Mouse (Mus musculus) MEL (cell line): ENCODE results near the gene Mical3. TPM values are rescaled to one million over a fixed set of nuclear protein-coding genes. Genes with fewer than 3 reads are reported as not detected.
A peak's percentile ranks its signal among the peaks of the same experiment; 100 is the strongest.

Experiments
- DNase-seq: peaks from one replicate; pipeline ENCODE4 v3.0.0; 2011; ENCODE audit warnings: low read depth, low spot score
- H3K27ac ChIP-seq: 2 replicates; pipeline ENCODE4 v1.5.1; 2012; ENCODE audit warnings: low read depth, mild to moderate bottlenecking, control low read depth, low read length, moderate library complexity; ENCODE audit not compliant: control insufficient read depth
- H3K27me3 ChIP-seq, 2 experiments: fragments of 150-350 bp in 1 of 2; sonication (generic) in 1 of 2; 2 replicates each; pipeline ENCODE4 v1.6.1; 2012; ENCODE audit warnings: low read length in 2 of 2, mild to moderate bottlenecking in 2 of 2, improper control_type of control experiment in 1 of 2, moderate library complexity in 1 of 2; ENCODE audit not compliant: insufficient read depth in 2 of 2, control insufficient read depth in 1 of 2
- H3K36me3 ChIP-seq, 2 experiments: 2 replicates each; pipeline ENCODE4 v1.6.1; 2012 to 2014; ENCODE audit warnings: low read length in 2 of 2, improper control_type of control experiment in 1 of 2, inconsistent platforms in 1 of 2, mild to moderate bottlenecking in 1 of 2; ENCODE audit not compliant: insufficient read depth in 2 of 2, control insufficient read depth in 1 of 2
- H3K4me1 ChIP-seq, 2 experiments: fragments of 150-350 bp in 1 of 2; sonication (generic) in 1 of 2; 2 replicates each; pipeline ENCODE4 v1.6.1; 2012; ENCODE audit warnings: low read length in 2 of 2, improper control_type of control experiment in 1 of 2, mild to moderate bottlenecking in 1 of 2; ENCODE audit not compliant: insufficient read depth in 2 of 2, control insufficient read depth in 1 of 2
- H3K4me3 ChIP-seq, 2 experiments: fragments of 150-350 bp in 1 of 2; sonication (generic) in 1 of 2; 2 replicates each; pipeline ENCODE4 v1.5.1; 2012; ENCODE audit warnings: low read depth in 2 of 2, low read length in 2 of 2, mild to moderate bottlenecking in 2 of 2, moderate library complexity in 2 of 2, control low read depth in 1 of 2, improper control_type of control experiment in 1 of 2; ENCODE audit not compliant: control insufficient read depth in 1 of 2, insufficient read depth in 1 of 2
- H3K79me2 ChIP-seq: 2 replicates; pipeline ENCODE4 v1.6.1; 2012; ENCODE audit warnings: mild to moderate bottlenecking, low read length, moderate library complexity; ENCODE audit not compliant: control insufficient read depth, poor library complexity, insufficient read depth
- H3K9ac ChIP-seq: 2 replicates; pipeline ENCODE4 v1.6.1; 2012; ENCODE audit warnings: low read depth, mild to moderate bottlenecking, control low read depth, low read length, moderate library complexity; ENCODE audit not compliant: control insufficient read depth, poor library complexity, severe bottlenecking
- H3K9me3 ChIP-seq: fragments of 150-350 bp; sonication (generic); replicated peaks from 2 replicates; pipeline ENCODE4 v1.6.1; 2012; ENCODE audit warnings: mild to moderate bottlenecking, low read length, improper control_type of control experiment, moderate library complexity; ENCODE audit not compliant: insufficient read depth
- BHLHE40 ChIP-seq: IDR thresholded peaks from 2 replicates; pipeline ENCODE4 v1.6.1; 2012; ENCODE audit warnings: low read depth, mild to moderate bottlenecking, inconsistent platforms, low read length, improper control_type of control experiment, borderline replicate concordance
- CHD2 ChIP-seq: IDR thresholded peaks from 2 replicates; pipeline ENCODE4 v1.6.1; 2011; ENCODE audit warnings: low read length, improper control_type of control experiment
- CTCF ChIP-seq, 3 experiments: IDR thresholded peaks in 2 of 3; conservative IDR thresholded peaks in 1 of 3; 2 replicates each; pipeline ENCODE4 v1.5.1; 2011 to 2012; ENCODE audit warnings: low read length in 3 of 3, low read depth in 2 of 3, mild to moderate bottlenecking in 2 of 3, improper control_type of control experiment in 1 of 3, inconsistent platforms in 1 of 3, mixed read lengths in 1 of 3, moderate library complexity in 1 of 3; ENCODE audit not compliant: control insufficient read depth in 1 of 3, insufficient read depth in 1 of 3, poor library complexity in 1 of 3, severe bottlenecking in 1 of 3
- E2F4 ChIP-seq: IDR thresholded peaks from 2 replicates; pipeline ENCODE4 v1.6.1; 2011; ENCODE audit warnings: low read depth, low read length, improper control_type of control experiment, borderline replicate concordance
- ELF1 ChIP-seq: IDR thresholded peaks from 2 replicates; pipeline ENCODE4 v1.6.1; 2014; ENCODE audit warnings: low read depth, mild to moderate bottlenecking, inconsistent platforms, low read length, improper control_type of control experiment, moderate library complexity
- EP300 ChIP-seq, 2 experiments: IDR thresholded peaks; 2 replicates each; pipeline ENCODE4 v1.6.1; 2011; ENCODE audit warnings: improper control_type of control experiment in 2 of 2, low read length in 2 of 2, low read depth in 1 of 2, mild to moderate bottlenecking in 1 of 2
- ETS1 ChIP-seq: IDR thresholded peaks from 2 replicates; pipeline ENCODE4 v1.6.1; 2012; ENCODE audit warnings: low read depth, mild to moderate bottlenecking, inconsistent platforms, low read length, improper control_type of control experiment, moderate library complexity
- GABPA ChIP-seq: IDR thresholded peaks from 2 replicates; pipeline ENCODE4 v1.6.1; 2012; ENCODE audit warnings: low read depth, mild to moderate bottlenecking, inconsistent platforms, low read length, improper control_type of control experiment, moderate library complexity
- GATA1 ChIP-seq: IDR thresholded peaks from 2 replicates; pipeline ENCODE4 v1.6.1; 2011; ENCODE audit warnings: low read depth, low read length, improper control_type of control experiment
- JUND ChIP-seq: IDR thresholded peaks from 2 replicates; pipeline ENCODE4 v1.6.1; 2011; ENCODE audit warnings: low read depth, mild to moderate bottlenecking, improper control_type of control experiment, low read length
- KAT2A ChIP-seq: conservative IDR thresholded peaks from 2 replicates; pipeline ENCODE4 v1.6.1; 2012; ENCODE audit warnings: low read depth, low read length, improper control_type of control experiment, inconsistent platforms
- MAFK ChIP-seq: IDR thresholded peaks from 2 replicates; pipeline ENCODE4 v1.6.1; 2011; ENCODE audit warnings: low read depth, mild to moderate bottlenecking, low read length, improper control_type of control experiment, borderline replicate concordance
- MAZ ChIP-seq: IDR thresholded peaks from 2 replicates; pipeline ENCODE4 v1.6.1; 2012; ENCODE audit warnings: low read depth, mild to moderate bottlenecking, inconsistent platforms, low read length, improper control_type of control experiment
- MEF2A ChIP-seq: IDR thresholded peaks from 2 replicates; pipeline ENCODE4 v1.6.1; 2014; ENCODE audit warnings: low read depth, mild to moderate bottlenecking, inconsistent platforms, low read length, improper control_type of control experiment; ENCODE audit not compliant: poor library complexity, insufficient replicate concordance, severe bottlenecking; ENCODE audit errors: extremely low read depth
- MXI1 ChIP-seq: IDR thresholded peaks from 2 replicates; pipeline ENCODE4 v1.6.1; 2011; ENCODE audit warnings: mild to moderate bottlenecking, low read depth, low read length, improper control_type of control experiment
- MYB ChIP-seq: IDR thresholded peaks from 2 replicates; pipeline ENCODE4 v1.6.1; 2011; ENCODE audit warnings: mild to moderate bottlenecking, low read depth, low read length, improper control_type of control experiment
- MYC ChIP-seq: IDR thresholded peaks from 2 replicates; pipeline ENCODE4 v1.6.1; 2011; ENCODE audit warnings: low read depth, mild to moderate bottlenecking, low read length, improper control_type of control experiment, moderate library complexity
- NELFE ChIP-seq: IDR thresholded peaks from 2 replicates; pipeline ENCODE4 v1.6.1; 2011; ENCODE audit warnings: low read depth, low read length, improper control_type of control experiment
- NRF1 ChIP-seq: IDR thresholded peaks from 2 replicates; pipeline ENCODE4 v1.6.1; 2014; ENCODE audit warnings: low read depth, mild to moderate bottlenecking, inconsistent platforms, low read length, improper control_type of control experiment, moderate library complexity; ENCODE audit not compliant: poor library complexity, insufficient read depth, severe bottlenecking
- POLR2A ChIP-seq, 2 experiments: IDR thresholded peaks; 2 replicates each; pipeline ENCODE4 v1.6.1; 2011 to 2012; ENCODE audit warnings: low read length in 2 of 2, mild to moderate bottlenecking in 2 of 2, control low read depth in 1 of 2, improper control_type of control experiment in 1 of 2, low read depth in 1 of 2, moderate library complexity in 1 of 2; ENCODE audit not compliant: control insufficient read depth in 1 of 2, insufficient read depth in 1 of 2, poor library complexity in 1 of 2
- POLR2AphosphoS2 ChIP-seq: IDR thresholded peaks from 2 replicates; pipeline ENCODE4 v1.6.1; 2011; ENCODE audit warnings: low read length, improper control_type of control experiment
- POLR2AphosphoS5 ChIP-seq: IDR thresholded peaks from 2 replicates; pipeline ENCODE4 v1.6.1; 2012; ENCODE audit warnings: low read depth, borderline replicate concordance, mild to moderate bottlenecking, inconsistent platforms, low read length, moderate library complexity, mixed read lengths
- RAD21 ChIP-seq: IDR thresholded peaks from 2 replicates; pipeline ENCODE4 v1.6.1; 2011; ENCODE audit warnings: mild to moderate bottlenecking, low read depth, low read length, improper control_type of control experiment
- RCOR1 ChIP-seq: IDR thresholded peaks from 2 replicates; pipeline ENCODE4 v1.6.1; 2012; ENCODE audit warnings: low read depth, mild to moderate bottlenecking, inconsistent platforms, low read length, improper control_type of control experiment
- SIN3A ChIP-seq: IDR thresholded peaks from 2 replicates; pipeline ENCODE4 v1.6.1; 2012; ENCODE audit warnings: low read length, improper control_type of control experiment, inconsistent platforms
- SMC3 ChIP-seq: IDR thresholded peaks from 2 replicates; pipeline ENCODE4 v1.6.1; 2011; ENCODE audit warnings: low read depth, low read length, improper control_type of control experiment
- TAL1 ChIP-seq: IDR thresholded peaks from 2 replicates; pipeline ENCODE4 v1.6.1; 2012; ENCODE audit warnings: mild to moderate bottlenecking, inconsistent platforms, low read length, moderate library complexity, mixed read lengths
- TBP ChIP-seq: IDR thresholded peaks from 2 replicates; pipeline ENCODE4 v1.8.0; 2011; ENCODE audit warnings: low read depth, low read length, improper control_type of control experiment
- TCF12 ChIP-seq: IDR thresholded peaks from 2 replicates; pipeline ENCODE4 v1.6.1; 2014; ENCODE audit warnings: low read depth, mild to moderate bottlenecking, inconsistent platforms, low read length, improper control_type of control experiment, moderate library complexity
- USF2 ChIP-seq, 2 experiments: IDR thresholded peaks; 2 replicates each; pipeline ENCODE4 v1.6.1; 2011 to 2012; ENCODE audit warnings: improper control_type of control experiment in 2 of 2, low read length in 2 of 2, borderline replicate concordance in 1 of 2, inconsistent platforms in 1 of 2, low read depth in 1 of 2, mild to moderate bottlenecking in 1 of 2; ENCODE audit not compliant: insufficient read depth in 1 of 2
- ZC3H11A ChIP-seq: IDR thresholded peaks from 2 replicates; pipeline ENCODE4 v1.6.1; 2012; ENCODE audit warnings: low read depth, mild to moderate bottlenecking, inconsistent platforms, low read length, improper control_type of control experiment
- ZMIZ1 ChIP-seq: IDR thresholded peaks from 2 replicates; pipeline ENCODE4 v1.6.1; 2012; ENCODE audit warnings: low read depth, mild to moderate bottlenecking, inconsistent platforms, low read length, improper control_type of control experiment, moderate library complexity
- polyA plus RNA-seq, 2 experiments: library from polyadenylated mRNA; stranded (reverse) in 1 of 2; unstranded in 1 of 2; fragments of >175 nt in 1 of 2; fragments of >200 nt in 1 of 2; gene quantifications; 2 replicates each; pipeline versions ENCODE4 v1.2.1 to v1.2.4; 2012; ENCODE audit warnings: low replicate concordance in 2 of 2, low read depth in 1 of 2; ENCODE audit not compliant: insufficient read length in 2 of 2, insufficient read depth in 1 of 2, missing spikeins in 1 of 2
- total RNA-seq: library from RNA; depleted of rRNA; stranded (reverse); fragments of 300-350 nt; gene quantifications from 2 replicates; pipeline ENCODE4 v1.2.3, GENCODE M21; 2012

The Mical3 gene
- total and polyA plus RNA-seq, 3 experiments = 19.8 to 125 (median 31.4) TPM

DNA sequence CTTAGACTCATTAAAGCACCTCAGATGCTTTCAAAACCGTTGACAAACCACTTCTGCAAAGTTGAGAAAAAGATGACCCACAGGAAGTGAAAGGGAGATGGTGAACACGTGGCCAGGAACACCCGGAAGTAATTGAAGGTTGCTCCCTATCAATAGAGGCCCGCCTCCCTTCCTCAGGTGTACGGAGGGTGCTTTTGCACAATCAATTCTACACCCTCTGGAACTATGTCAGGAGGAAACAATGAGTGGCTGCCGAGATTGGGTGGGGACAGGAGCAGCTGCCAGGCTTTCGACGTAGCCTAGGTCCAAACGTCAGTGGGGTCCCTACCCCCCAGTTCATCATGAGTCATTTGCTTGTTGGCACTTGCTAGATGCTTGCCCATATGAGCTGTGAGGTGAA, 135.3 kb downstream of the Mical3 start:
- H3K79me2 ChIP-seq = no peaks in the 10 kb centered on the region
- TF ChIP-seq MAZ (no peak), TCF12 (no peak), MAFK (no peak), GATA1 (no peak), POLR2AphosphoS2 (no peak)

DNA sequence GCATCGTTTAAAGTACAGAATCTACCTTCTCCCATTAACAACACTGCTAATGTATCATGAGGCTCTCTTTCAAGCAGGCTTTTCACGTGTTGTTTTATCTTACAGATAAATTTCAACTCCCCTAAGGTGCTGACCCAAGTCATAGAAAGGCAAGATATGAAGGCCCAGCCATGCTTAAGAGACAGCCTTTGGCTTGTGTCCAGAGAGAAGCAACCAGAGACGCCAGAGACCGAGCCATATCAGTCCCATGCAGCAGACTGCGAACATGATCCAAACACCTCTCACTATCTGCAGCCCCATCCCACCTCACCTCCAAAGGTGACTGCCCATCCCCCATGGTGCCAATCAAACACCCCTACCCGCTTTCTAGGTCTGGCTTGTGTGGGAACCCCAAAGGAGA, 138.9 kb downstream of the Mical3 start:
- H3K36me3 ChIP-seq = peaks cover 0 to 27% of the 10 kb centered on the region in 2 experiments; a peak in 2 of 4 replicates
- no peaks in the 10 kb centered on the region for H3K27me3 ChIP-seq
- DNase-seq = peak; percentile 86
- peak overlapping the region; percentile 83 for H3K27ac ChIP-seq
- no peaks in the 10 kb centered on the region for H3K79me2 ChIP-seq
- H3K9me3 ChIP-seq = no peaks in the 10 kb centered on the region
- H3K4me1 ChIP-seq = peaks cover 13 to 31% of the 10 kb centered on the region in 2 experiments
- H3K9ac ChIP-seq = no peak overlapping the region; the same call in 1 of the 2 replicates
- no peak overlapping the region for H3K4me3 ChIP-seq
- TF ChIP-seq ZMIZ1 (no peak), NELFE (no peak), MYB (no peak), POLR2AphosphoS2 (no peak), SIN3A (peak; percentile 77), E2F4 (no peak), RCOR1 (peak; percentile 78), CTCF (IDR thresholded peaks at IDR 0.05 in 2 of 3, conservative IDR thresholded peaks at IDR 0.05 in 1 of 3; ENCODE audit: control insufficient read depth in 1 of 3, insufficient read depth in 1 of 3, low read depth in 2 of 3, low read length in 3 of 3, poor library complexity in 1 of 3, severe bottlenecking in 1 of 3) (no peak), ZC3H11A (no peak), TAL1 (peak; percentile 83), MAZ (peak; percentile 58; the same call in 1 of the 2 replicates), JUND (no peak), KAT2A (no peak), POLR2AphosphoS5 (no peak), MAFK (no peak), MEF2A (no peak), NRF1 (no peak), ETS1 (peak; percentile 89), SMC3 (no peak), MYC (peak; percentile 77; the same call in 1 of the 2 replicates), GABPA (no peak), USF2 (IDR thresholded peaks at IDR 0.05; ENCODE audit: borderline replicate concordance in 1 of 2, insufficient read depth in 1 of 2, low read depth in 1 of 2, low read length in 2 of 2) (no peak), EP300 (IDR thresholded peaks at IDR 0.05; ENCODE audit: low read depth in 1 of 2, low read length in 2 of 2) (peak; percentile 86 to 90), ELF1 (no peak), BHLHE40 (peak; percentile 78), RAD21 (no peak), CHD2 (no peak), TBP (peak; percentile 56; the same call in 1 of the 2 replicates), POLR2A (IDR thresholded peaks at IDR 0.05; ENCODE audit: control insufficient read depth in 1 of 2, insufficient read depth in 1 of 2, low read depth in 1 of 2, low read length in 2 of 2, poor library complexity in 1 of 2) (no peak), MXI1 (peak; percentile 88)

More for the DNA sequence above, 135.3 kb downstream of the Mical3 start:
- DNase-seq = no peak
- Histone ChIP-seq H3K4me3 (no peak overlapping the region), H3K9ac (no peak overlapping the region), H3K36me3 (peaks cover 0 to 16% of the 10 kb centered on the region in 2 experiments; a peak in 2 of 4 replicates), H3K27me3 (no peaks in the 10 kb centered on the region), H3K4me1 (peaks cover 11 to 21% of the 10 kb centered on the region in 2 experiments), H3K27ac (no peak overlapping the region), H3K9me3 (no peaks in the 10 kb centered on the region)
